Mouse (Mus musculus): Measurements from ENCODE around the gene Tnik. TPM values are rescaled to one million over a fixed set of nuclear protein-coding genes. Genes with fewer than 3 reads are reported as not detected.

The Tnik gene
- polyA plus RNA-seq, 1 experiment from 2014 or later = 13.8 TPM

- H3K27me3 ChIP-seq = no peaks in the 10 kb centered on the region
- H3K36me3 ChIP-seq = no peaks in the 10 kb centered on the region
- no peak for ATAC-seq (ENCODE audit: insufficient number of reproducible peaks, insufficient read depth, low FRiP score, low TSS enrichment, low read depth)
- no peaks in the 10 kb centered on the region for H3K4me1 ChIP-seq
- 62% methylated on average over 3 of the region's 3 CpGs for WGBS
- H3K9ac ChIP-seq = no peak overlapping the region
- H3K4me3 ChIP-seq = no peak overlapping the region
- H3K4me2 ChIP-seq = no peak overlapping the region
- H3K27ac ChIP-seq = no peak overlapping the region
- H3K9me3 ChIP-seq = no peaks in the 10 kb centered on the region
These were observed 389.6 kb downstream of the Tnik start for GRCm38 (mm10) chr3:28652574-28652973.

- no peak overlapping the region for H3K9ac ChIP-seq
- no peak overlapping the region for H3K4me2 ChIP-seq
- H3K9me3 ChIP-seq = no peaks in the 10 kb centered on the region
- H3K4me1 ChIP-seq = no peaks in the 10 kb centered on the region
- ATAC-seq (ENCODE audit: insufficient number of reproducible peaks, insufficient read depth, low FRiP score, low TSS enrichment, low read depth) = no peak
- no peak overlapping the region for H3K27ac ChIP-seq
- no peak overlapping the region for H3K4me3 ChIP-seq
- H3K27me3 ChIP-seq = no peaks in the 10 kb centered on the region
- WGBS = 82% methylated on average over 3 of the region's 3 CpGs
- no peaks in the 10 kb centered on the region for H3K36me3 ChIP-seq
These were observed 390.0 kb downstream of the Tnik start for GRCm38 (mm10) chr3:28653043-28653442.

- H3K4me1 ChIP-seq = no peaks in the 10 kb centered on the region
- H3K4me3 ChIP-seq = no peak overlapping the region
- H3K9ac ChIP-seq = no peak overlapping the region
- H3K4me2 ChIP-seq = no peak overlapping the region
- H3K9me3 ChIP-seq = no peaks in the 10 kb centered on the region
- H3K27ac ChIP-seq = no peak overlapping the region
- no peak for ATAC-seq (ENCODE audit: insufficient number of reproducible peaks, insufficient read depth, low FRiP score, low TSS enrichment, low read depth)
- no peaks in the 10 kb centered on the region for H3K27me3 ChIP-seq
- no peaks in the 10 kb centered on the region for H3K36me3 ChIP-seq
These were observed 391.7 kb downstream of the Tnik start for GRCm38 (mm10) chr3:28654740-28655139.

- ATAC-seq (ENCODE audit: insufficient number of reproducible peaks, insufficient read depth, low FRiP score, low TSS enrichment, low read depth) = no peak
- WGBS = 63% methylated on average over 1 of the region's 1 CpGs
- Histone ChIP-seq H3K27me3 (no peaks in the 10 kb centered on the region), H3K9me3 (no peaks in the 10 kb centered on the region), H3K9ac (no peak overlapping the region), H3K4me3 (no peak overlapping the region), H3K36me3 (no peaks in the 10 kb centered on the region), H3K27ac (no peak overlapping the region), H3K4me2 (no peak overlapping the region), H3K4me1 (no peaks in the 10 kb centered on the region)
These were observed 395.3 kb downstream of the Tnik start for GRCm38 (mm10) chr3:28658349-28658748.

- Histone ChIP-seq H3K9me3 (no peaks in the 10 kb centered on the region), H3K27me3 (no peaks in the 10 kb centered on the region), H3K4me2 (no peak overlapping the region), H3K4me1 (no peaks in the 10 kb centered on the region), H3K27ac (no peak overlapping the region), H3K4me3 (no peak overlapping the region), H3K9ac (no peak overlapping the region), H3K36me3 (no peaks in the 10 kb centered on the region)
- WGBS = 78% methylated on average over 7 of the region's 7 CpGs
- no peak for ATAC-seq (ENCODE audit: insufficient number of reproducible peaks, insufficient read depth, low FRiP score, low TSS enrichment, low read depth)
These were observed 417.8 kb downstream of the Tnik start for GRCm38 (mm10) chr3:28680851-28681250.

- no peak overlapping the region for H3K4me3 ChIP-seq
- H3K27me3 ChIP-seq = no peaks in the 10 kb centered on the region
- no peaks in the 10 kb centered on the region for H3K36me3 ChIP-seq
- no peaks in the 10 kb centered on the region for H3K9me3 ChIP-seq
- no peak overlapping the region for H3K4me2 ChIP-seq
- 31% methylated on average over 6 of the region's 6 CpGs for WGBS
- no peaks in the 10 kb centered on the region for H3K4me1 ChIP-seq
- H3K9ac ChIP-seq = no peak overlapping the region
- no peak for ATAC-seq (ENCODE audit: insufficient number of reproducible peaks, insufficient read depth, low FRiP score, low TSS enrichment, low read depth)
- no peak overlapping the region for H3K27ac ChIP-seq
These were observed 418.9 kb downstream of the Tnik start for GRCm38 (mm10) chr3:28681866-28682265.

GRCm38 (mm10) chr3:28682411-28682810, 419.4 kb downstream of the Tnik start:
- Histone ChIP-seq H3K4me3 (no peak overlapping the region), H3K27me3 (no peaks in the 10 kb centered on the region), H3K27ac (no peak overlapping the region), H3K4me2 (no peak overlapping the region), H3K4me1 (no peaks in the 10 kb centered on the region), H3K36me3 (no peaks in the 10 kb centered on the region), H3K9ac (no peak overlapping the region), H3K9me3 (no peaks in the 10 kb centered on the region)
- ATAC-seq (ENCODE audit: insufficient number of reproducible peaks, insufficient read depth, low FRiP score, low TSS enrichment, low read depth) = no peak
- 73% methylated on average over 3 of the region's 3 CpGs for WGBS

GRCm38 (mm10) chr3:28685510-28685909, 422.5 kb downstream of the Tnik start:
- H3K9me3 ChIP-seq = no peaks in the 10 kb centered on the region
- 91% methylated on average over 2 of the region's 2 CpGs for WGBS
- no peak overlapping the region for H3K4me3 ChIP-seq
- no peak overlapping the region for H3K4me2 ChIP-seq
- H3K27ac ChIP-seq = no peak overlapping the region
- H3K9ac ChIP-seq = no peak overlapping the region
- H3K36me3 ChIP-seq = no peaks in the 10 kb centered on the region
- no peaks in the 10 kb centered on the region for H3K4me1 ChIP-seq
- H3K27me3 ChIP-seq = no peaks in the 10 kb centered on the region
- ATAC-seq (ENCODE audit: insufficient number of reproducible peaks, insufficient read depth, low FRiP score, low TSS enrichment, low read depth) = no peak

- H3K4me2 ChIP-seq = no peak overlapping the region
- no peaks in the 10 kb centered on the region for H3K36me3 ChIP-seq
- no peaks in the 10 kb centered on the region for H3K9me3 ChIP-seq
- no peak for ATAC-seq (ENCODE audit: insufficient number of reproducible peaks, insufficient read depth, low FRiP score, low TSS enrichment, low read depth)
- H3K27me3 ChIP-seq = no peaks in the 10 kb centered on the region
- H3K9ac ChIP-seq = no peak overlapping the region
- 87% methylated on average over 5 of the region's 5 CpGs for WGBS
- no peaks in the 10 kb centered on the region for H3K4me1 ChIP-seq
- H3K27ac ChIP-seq = no peak overlapping the region
- no peak overlapping the region for H3K4me3 ChIP-seq
These were observed 431.8 kb downstream of the Tnik start for GRCm38 (mm10) chr3:28694811-28695210.

- Histone ChIP-seq H3K4me3 (no peak overlapping the region), H3K9me3 (no peaks in the 10 kb centered on the region), H3K27ac (no peak overlapping the region), H3K4me1 (no peaks in the 10 kb centered on the region), H3K4me2 (no peak overlapping the region), H3K36me3 (no peaks in the 10 kb centered on the region), H3K27me3 (no peaks in the 10 kb centered on the region), H3K9ac (no peak overlapping the region)
- WGBS = 69% methylated on average over 13 of the region's 13 CpGs
- no peak for ATAC-seq (ENCODE audit: insufficient number of reproducible peaks, insufficient read depth, low FRiP score, low TSS enrichment, low read depth)
These were observed 432.6 kb downstream of the Tnik start for GRCm38 (mm10) chr3:28695608-28696007.

- Histone ChIP-seq H3K36me3 (no peaks in the 10 kb centered on the region), H3K27me3 (no peaks in the 10 kb centered on the region), H3K4me3 (no peak overlapping the region), H3K9me3 (no peaks in the 10 kb centered on the region), H3K9ac (no peak overlapping the region), H3K27ac (no peak overlapping the region), H3K4me2 (no peak overlapping the region), H3K4me1 (no peaks in the 10 kb centered on the region)
- 77% methylated on average over 10 of the region's 10 CpGs for WGBS
- ATAC-seq (ENCODE audit: insufficient number of reproducible peaks, insufficient read depth, low FRiP score, low TSS enrichment, low read depth) = no peak
These were observed 433.1 kb downstream of the Tnik start for GRCm38 (mm10) chr3:28696162-28696561.

- Histone ChIP-seq H3K27ac (no peak within 1 kb of the TSS), H3K36me3 (no peaks in the 10 kb centered on the region), H3K4me1 (no peaks in the 10 kb centered on the region), H3K27me3 (no peaks in the 10 kb centered on the region), H3K4me2 (no peak within 1 kb of the TSS), H3K9ac (no peak within 1 kb of the TSS), H3K9me3 (no peaks in the 10 kb centered on the region), H3K4me3 (no peak within 1 kb of the TSS)
- 87% methylated on average over 2 of the region's 2 CpGs for WGBS
- ATAC-seq (ENCODE audit: insufficient number of reproducible peaks, insufficient read depth, low FRiP score, low TSS enrichment, low read depth) = no peak
These were observed 434.8 kb downstream of the Tnik start, which contains the start of gene Slc2a2 for GRCm38 (mm10) chr3:28697797-28698196. Gene Slc2a2, plus strand, starts transcription at chr3:28697903.

- no peak overlapping the region for H3K27ac ChIP-seq
- no peaks in the 10 kb centered on the region for H3K9me3 ChIP-seq
- WGBS = 73% methylated on average over 4 of the region's 4 CpGs
- H3K4me1 ChIP-seq = no peaks in the 10 kb centered on the region
- no peak overlapping the region for H3K4me2 ChIP-seq
- no peaks in the 10 kb centered on the region for H3K27me3 ChIP-seq
- ATAC-seq (ENCODE audit: insufficient number of reproducible peaks, insufficient read depth, low FRiP score, low TSS enrichment, low read depth) = no peak
- no peak overlapping the region for H3K4me3 ChIP-seq
- H3K9ac ChIP-seq = no peak overlapping the region
- H3K36me3 ChIP-seq = no peaks in the 10 kb centered on the region
These were observed 436.6 kb downstream of the Tnik start for GRCm38 (mm10) chr3:28699601-28700000.
